Mouse (Mus musculus): ENCODE data around the gene Ptpn23.

GRCm38 (mm10) chr9:110419511-110420112 lies 11.6 kb upstream of the Ptpn23 start, which contains the start of gene Ngp:
- TF ChIP-seq CTCF (IDR thresholded peaks at IDR 0.05; ENCODE audit: low read depth, low read length) (no peak), EP300 (IDR thresholded peaks at IDR 0.05; ENCODE audit: insufficient read depth, low read depth, low read length) (no peak)
